Mouse (Mus musculus): Measurements from ENCODE around the gene 2310057M21Rik.

Gene 2310057M21Rik

DNA sequence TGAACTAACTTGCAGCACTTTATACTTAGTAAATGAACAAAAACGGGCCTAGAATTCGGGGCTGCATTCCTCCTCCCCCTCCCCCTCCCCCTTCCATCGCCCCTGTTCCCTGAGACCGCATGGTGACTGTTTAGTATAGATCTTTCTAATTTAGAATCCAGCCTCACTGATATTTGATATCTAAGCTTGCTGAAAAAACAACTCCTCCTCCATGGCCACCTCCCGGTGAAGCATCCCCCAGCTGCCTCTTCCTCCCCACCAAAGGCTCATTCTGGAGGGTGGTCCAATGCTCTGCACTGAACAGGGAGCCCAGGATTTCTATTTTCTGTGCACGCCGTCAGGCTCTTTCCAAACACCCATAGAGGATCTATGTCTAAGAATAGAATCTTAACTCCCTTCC lies 44.2 kb downstream of the 2310057M21Rik start:
- no peak for DNase-seq

DNA sequence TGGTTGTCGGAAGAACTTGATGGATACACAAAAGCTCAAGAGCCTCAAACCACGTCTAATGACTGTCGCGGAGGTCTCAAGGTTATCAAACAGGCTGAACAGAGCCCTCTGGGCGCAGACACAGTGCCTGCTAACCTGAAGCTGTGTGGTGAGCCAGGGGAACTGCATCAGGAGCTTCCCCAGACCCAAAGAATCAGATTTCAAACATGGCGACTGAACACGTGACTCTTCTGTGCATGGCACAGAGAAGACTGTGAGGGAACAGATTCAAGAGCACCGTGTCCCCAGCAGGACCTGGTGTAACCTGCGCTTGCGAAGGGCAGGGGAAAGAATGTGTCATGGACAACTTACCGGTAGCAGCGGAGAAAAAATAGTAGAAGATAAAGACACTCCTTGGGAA lies 45.0 kb downstream of the 2310057M21Rik start:
- no peak for DNase-seq

GRCm38 (mm10) chr7:131314493-131314892 lies 48.1 kb downstream of the 2310057M21Rik start:
- DNase-seq: no peak

DNA sequence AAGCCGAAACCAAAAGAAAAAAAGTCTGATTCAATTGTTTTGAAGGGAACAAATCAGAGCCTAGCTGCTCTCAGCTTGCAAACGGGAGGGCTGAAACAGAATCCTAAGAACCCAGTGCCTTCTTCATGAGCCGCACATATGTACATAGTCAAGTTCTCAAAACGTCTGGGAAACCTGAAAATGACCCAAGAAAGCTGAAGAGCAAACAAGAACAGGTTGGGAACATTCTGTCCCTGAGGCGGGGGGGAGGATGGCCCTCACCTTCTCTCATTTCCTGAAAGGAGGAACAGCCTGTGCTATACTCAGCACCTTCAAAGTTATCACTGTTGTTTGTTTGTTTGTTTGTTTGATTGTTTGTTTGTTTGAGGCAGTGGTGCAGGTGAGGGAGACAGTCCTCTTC lies 55.8 kb downstream of the 2310057M21Rik start:
- DNase-seq: no peak

DNA sequence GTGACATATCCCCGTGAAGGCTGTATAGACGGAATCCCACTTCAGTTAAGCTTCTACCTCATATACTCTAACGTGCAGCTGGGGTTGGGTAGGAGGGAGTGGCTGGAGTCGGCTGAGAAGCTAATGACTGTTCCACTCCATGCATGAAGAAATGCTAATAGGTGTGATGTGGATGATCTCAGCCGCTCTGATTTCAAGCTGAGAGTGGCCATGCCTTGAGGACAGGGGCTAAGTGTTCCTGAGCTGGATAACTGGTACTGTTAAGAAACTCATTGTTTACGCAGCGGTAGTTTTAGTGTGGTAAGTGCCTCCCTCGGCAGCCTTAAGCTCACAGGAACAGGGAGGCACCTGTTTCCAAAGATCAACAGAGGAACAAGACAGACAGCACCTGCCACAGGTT lies 59.2 kb downstream of the 2310057M21Rik start:
- no peak for DNase-seq

- no peak for DNase-seq
These were observed 65.4 kb downstream of the 2310057M21Rik start for GRCm38 (mm10) chr7:131297151-131297550.
